Mouse (Mus musculus): ENCODE data around the gene Exoc3l2.
A peak's percentile ranks its signal among the peaks of the same experiment; 100 is the strongest.

Exoc3l2 gene

DNA sequence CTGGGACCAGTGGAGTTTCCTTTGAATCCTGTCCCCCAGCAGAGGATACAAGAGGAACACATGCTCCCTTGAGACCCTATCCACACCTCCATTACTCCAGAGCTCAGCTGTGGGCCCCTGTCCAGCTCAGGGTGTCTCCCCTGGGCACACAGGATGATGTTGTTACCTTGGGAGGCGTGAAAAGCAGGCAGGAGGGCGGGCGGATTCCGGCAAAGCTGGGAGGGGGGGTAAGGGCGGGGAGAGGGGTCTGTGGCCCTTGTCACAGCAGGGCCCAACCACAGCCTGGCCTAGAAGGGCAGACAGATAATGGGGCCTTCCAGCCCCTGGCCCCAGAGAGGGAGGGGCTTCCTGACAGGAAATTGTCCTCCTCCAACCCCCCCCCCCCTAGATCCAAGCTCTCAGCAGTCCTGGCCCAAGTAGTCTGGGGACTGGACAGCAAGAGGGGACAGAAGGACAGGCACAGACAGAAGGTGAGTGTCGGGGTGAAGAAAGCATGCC lies at the start of gene Exoc3l2:
Exoc3l2 (plus strand) TSS at position 448 of the 498 bp plus-strand sequence.
- DNase-seq (ENCODE audit: low read depth, low spot score) = no peak

DNA sequence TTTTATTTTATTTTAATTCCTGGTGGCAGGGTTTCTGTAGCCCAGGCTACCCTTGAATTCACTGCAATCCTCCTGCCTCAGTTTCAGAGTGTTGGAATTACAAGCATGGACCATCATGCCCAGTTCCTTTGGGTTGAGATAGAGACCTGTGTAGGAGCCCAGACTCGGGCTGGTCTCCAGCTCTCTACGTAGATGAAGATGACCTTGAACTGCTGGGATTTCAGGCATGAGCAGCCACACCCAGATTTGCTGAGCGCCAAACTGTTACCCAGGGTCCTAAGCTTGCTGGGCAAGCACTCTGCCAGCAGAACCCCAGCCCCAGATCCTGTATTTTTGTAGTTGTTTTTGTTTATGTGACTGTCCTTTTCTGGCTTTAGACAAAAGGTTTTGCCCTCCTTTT lies 49.6 kb upstream of the Exoc3l2 start:
- DNase-seq (ENCODE audit: low read depth, low spot score) = no peak

DNA sequence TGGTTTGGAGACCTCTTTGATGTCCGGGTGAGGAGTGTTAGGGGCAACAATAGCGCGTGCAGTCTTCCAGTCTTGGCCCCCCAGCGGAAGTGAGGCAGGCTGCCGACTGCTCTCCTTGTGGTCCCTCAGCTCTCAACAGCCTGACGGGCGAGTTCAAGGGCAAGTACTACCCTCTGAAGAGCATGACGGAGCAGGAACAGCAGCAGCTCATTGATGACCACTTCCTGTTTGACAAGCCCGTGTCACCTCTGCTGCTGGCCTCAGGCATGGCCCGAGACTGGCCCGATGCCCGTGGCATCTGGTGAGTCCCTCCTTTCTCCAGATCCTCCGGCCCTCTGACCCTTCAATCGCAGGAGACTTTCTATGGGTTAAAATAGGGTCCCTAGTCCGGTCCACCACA lies 46.5 kb upstream of the Exoc3l2 start:
- no peak for DNase-seq (ENCODE audit: low read depth, low spot score)

DNA sequence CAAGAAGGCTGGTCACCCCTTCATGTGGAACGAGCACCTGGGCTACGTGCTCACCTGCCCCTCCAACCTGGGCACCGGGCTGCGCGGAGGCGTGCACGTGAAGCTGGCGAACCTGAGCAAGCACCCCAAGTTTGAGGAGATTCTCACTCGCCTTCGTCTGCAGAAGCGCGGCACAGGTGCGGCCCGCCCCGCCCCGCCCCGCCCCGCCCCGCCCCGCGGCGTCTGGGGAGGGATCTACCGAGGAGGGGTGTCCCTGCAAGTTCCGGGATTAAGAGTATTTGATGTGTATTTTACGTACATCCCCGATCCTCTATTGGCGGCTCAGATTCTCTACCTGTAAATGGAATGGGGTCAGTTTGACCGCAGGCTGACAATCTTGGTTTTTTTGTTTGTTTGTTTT lies 43.0 kb upstream of the Exoc3l2 start:
- DNase-seq (ENCODE audit: low read depth, low spot score) = no peak

DNA sequence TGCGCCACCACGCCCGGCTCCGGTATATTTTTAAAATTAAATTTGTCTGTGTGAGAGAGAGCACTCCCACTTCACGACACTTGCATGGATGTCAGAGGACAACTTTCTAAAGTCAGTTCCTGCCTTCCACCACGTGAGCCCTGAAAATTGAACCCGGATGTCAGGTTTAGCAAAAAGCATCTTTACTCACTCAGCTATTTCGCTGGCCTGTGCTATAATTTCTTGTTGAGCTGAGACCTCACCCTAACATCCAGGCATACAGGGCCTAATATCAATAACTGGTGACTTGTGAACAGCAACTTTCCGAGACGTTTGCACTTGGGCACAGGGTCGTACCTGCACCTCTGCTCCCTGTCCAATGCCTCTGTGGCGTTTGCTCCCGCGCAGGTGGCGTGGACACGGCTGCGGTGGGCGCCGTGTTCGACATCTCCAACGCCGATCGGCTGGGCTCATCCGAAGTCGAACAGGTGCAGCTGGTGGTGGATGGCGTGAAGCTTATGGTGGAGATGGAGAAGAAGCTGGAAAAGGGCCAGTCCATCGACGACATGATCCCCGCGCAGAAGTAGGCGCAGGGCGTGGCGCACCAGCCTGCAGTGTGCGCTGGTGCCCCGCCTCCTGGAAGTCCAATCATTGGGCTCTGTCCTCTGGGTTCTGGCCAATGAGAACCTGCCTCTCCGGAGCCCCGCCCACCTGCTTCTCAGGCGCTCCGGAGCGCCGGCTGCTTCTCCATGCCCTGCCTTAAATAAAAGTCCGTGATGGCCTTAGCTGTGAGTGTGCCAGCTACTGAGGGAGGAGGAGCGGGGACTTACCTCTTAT lies 42.1 kb upstream of the Exoc3l2 start:
- peak; percentile 96 for DNase-seq (ENCODE audit: low read depth, low spot score)

DNA sequence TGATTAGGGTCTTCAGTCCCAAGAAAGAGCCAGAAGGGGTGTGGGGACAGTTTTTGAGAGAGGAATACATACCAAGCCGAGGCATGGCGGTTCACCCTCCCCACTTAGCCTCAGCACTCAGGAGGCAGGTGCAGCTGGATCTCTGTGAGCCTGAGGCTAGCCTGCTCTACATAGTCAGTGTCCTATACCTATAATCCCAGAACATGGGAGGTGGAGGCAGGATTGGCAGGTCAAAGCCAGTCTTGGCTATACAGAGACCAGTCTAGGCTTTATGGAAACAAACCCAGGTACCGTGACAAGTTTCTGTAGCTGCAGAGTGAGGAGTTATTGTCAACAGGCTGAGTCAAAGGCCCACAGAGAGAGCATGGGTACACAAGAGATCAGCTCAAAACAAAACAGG lies 40.0 kb upstream of the Exoc3l2 start:
- DNase-seq (ENCODE audit: low read depth, low spot score) = no peak

DNA sequence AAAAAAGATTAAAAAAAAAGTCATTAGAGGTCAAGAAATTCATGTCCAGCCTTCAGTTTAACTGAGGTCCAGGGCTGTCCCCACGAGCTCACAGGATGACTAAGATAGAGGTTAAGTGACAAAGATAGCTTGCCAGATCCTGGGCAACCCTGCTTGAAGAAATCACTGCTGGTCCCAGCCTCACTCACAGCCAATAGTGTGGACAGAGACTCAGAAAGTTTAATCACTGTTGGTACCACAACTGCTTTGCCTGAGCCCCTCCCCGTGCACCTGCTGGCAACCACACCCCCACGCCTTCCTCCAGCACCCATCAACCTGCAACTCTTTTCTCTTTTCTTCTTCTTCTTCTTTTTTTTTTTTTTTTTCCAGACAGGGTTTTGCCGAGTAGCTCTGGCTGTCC lies 39.1 kb upstream of the Exoc3l2 start:
- no peak for DNase-seq (ENCODE audit: low read depth, low spot score)

DNA sequence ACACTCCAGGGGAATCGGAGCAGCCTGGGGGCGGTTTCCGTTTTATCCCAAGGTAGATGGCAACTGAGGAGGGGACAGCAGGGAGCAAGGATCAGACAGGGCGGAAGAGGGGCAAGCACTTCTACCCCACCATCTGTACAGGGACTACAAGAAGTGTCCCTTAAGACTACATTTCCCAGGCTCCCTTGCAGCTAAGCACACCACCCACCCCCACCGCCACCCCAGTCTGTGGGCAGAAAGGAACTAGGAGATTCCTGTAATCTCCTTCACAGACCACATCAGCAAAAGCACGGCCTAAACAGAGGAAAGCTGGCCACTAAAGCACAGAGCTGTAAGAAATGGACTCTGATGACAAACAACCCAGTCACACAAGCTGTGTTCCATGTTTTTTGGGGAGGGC lies 36.8 kb upstream of the Exoc3l2 start:
- DNase-seq (ENCODE audit: low read depth, low spot score) = peak; percentile 62

DNA sequence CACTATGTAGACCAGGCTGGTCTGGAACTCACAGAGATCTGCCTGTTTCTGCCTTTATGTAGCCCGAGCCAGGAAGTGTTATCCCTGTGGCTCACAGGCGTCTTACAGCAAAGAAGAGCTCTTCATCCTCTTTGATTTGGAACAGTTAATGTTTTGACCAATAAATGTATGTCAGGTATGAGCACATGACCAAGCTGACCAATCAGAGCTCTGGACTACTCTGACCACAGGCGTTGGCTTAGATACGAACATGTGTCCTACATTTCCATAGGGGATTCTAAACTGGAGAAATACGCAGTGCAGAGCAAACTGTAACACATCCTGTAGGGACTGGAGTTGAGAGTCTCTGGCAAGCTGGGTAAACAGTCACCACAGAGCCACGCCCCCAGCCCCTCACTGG lies 36.2 kb upstream of the Exoc3l2 start:
- peak; percentile 70 for DNase-seq (ENCODE audit: low read depth, low spot score)

DNA sequence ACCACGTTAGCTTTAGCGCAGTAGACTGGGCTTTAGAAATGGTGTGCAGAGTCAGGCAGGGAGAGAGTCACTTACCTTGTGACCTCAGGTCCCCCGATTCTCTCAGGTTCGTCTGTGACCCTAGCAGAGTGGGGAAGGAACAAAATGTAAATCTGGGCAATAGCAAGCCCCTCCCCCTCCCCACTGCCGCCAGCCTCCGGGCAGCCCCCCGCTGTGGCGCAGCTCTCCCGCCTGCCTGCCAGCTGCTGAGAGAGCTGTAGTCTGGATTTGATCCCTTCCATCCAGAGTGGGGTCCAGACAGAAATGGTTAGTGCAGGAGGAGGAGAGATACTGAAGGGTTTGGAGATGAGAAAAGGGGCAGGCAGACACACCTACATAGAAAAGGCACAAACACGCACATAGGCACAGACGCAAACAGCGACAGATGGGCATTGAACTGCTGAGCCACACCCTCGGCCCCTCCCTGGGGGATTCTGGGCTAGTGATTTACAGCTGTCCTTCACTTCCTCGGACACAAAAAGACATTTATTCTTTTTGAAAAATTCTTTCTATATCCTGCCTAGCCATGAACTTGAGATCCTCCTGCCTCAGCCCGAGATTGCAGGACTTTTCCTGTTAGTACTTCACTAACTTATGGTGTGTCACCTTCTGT lies 35.0 kb upstream of the Exoc3l2 start:
- DNase-seq (ENCODE audit: low read depth, low spot score) = no peak

DNA sequence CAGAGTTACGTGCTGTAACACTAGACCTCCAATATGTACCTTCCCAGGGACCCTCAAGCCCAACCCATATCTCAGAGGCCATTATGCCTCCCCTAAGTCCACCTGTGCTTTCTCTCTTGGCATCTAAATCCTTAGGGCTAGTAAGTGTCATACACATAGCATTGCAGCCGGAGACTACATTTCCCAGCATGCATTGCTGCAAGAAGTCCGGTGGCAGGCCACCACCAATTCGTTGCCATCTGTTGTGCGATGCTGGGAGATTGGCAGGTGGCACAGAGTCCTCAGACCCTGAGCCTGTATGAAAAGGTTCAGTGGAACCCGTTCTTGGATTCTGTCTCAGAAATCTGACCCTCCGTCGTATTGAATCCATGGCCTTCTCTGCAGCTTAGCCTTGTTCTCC lies 33.4 kb upstream of the Exoc3l2 start:
- DNase-seq (ENCODE audit: low read depth, low spot score) = peak; percentile 65

DNA sequence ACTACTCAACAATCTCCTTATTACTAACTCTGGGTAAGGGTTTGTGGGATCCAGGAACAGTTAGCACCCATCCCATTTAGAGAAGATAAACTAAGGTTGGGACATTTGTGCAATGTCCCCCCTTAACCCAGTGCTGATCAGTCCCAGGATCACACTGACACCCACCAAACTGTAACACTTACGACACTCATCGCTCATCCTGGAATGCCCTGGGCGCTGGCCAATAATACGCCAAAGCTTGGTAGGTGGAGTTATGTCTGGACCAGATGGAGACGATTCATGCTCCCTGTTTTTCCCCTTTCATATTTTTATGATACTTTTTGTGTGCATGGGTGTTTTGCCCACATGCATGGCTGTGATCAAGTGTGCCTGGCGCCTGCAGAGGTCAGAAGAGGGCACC lies 32.7 kb upstream of the Exoc3l2 start:
- DNase-seq (ENCODE audit: low read depth, low spot score) = no peak

DNA sequence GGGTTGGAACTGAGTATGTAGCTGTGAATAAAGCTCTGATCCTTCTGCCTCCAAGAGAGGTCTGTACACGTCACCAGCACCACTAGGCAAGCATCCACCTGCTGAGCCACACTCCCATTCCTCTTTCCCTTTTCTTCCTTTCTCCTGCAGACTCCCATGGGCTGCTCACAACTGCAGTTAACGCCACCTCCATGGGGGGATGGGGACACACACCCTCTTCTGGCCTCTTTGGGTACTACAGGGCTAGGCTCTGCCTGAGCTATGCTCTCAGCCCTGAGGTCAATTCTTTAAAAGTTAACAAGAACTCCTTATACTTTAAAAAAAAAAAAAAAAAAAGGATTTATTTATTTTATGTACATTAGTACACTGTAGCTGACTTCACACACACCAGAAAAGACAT lies 30.7 kb upstream of the Exoc3l2 start:
- DNase-seq (ENCODE audit: low read depth, low spot score) = no peak

DNA sequence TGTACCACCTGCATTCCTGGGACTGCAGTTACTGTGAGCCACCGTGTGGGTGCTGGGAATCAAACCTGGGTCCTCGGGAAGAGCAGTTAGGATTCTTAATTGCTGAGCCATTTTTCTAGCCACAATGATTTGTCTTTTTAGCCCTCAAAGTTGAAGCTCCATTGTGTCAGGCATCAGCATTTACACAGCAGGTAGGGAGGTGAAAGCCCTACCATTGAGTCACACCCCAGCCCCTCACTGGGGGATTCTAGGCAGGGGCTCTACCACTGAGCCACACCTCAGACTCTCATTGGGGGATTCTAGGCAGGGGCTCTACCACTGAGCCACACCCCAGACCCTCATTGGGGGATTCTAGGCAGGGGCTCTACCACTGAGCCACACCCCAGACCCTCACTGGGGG lies 26.9 kb upstream of the Exoc3l2 start:
- no peak for DNase-seq (ENCODE audit: low read depth, low spot score)

DNA sequence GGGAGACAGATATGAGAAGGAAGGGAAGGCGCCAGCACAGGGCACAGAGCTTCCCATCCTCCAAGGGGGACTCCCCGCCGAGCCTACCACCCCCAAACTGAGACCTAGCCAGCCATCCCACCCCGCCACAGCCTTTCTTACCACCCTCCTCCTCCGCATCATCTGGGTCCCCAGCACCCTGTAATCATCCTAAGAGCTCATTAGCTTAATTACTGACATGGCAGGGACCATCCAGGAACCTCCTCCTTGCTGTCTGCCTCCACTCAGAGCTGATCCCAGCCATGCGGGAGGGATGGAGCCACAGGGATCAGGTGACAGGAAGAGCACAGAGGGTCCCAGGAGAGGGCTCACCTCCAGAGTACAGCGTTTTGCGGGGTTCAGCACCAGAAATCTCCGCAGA lies 26.1 kb upstream of the Exoc3l2 start:
- DNase-seq (ENCODE audit: low read depth, low spot score) = peak; percentile 76

DNA sequence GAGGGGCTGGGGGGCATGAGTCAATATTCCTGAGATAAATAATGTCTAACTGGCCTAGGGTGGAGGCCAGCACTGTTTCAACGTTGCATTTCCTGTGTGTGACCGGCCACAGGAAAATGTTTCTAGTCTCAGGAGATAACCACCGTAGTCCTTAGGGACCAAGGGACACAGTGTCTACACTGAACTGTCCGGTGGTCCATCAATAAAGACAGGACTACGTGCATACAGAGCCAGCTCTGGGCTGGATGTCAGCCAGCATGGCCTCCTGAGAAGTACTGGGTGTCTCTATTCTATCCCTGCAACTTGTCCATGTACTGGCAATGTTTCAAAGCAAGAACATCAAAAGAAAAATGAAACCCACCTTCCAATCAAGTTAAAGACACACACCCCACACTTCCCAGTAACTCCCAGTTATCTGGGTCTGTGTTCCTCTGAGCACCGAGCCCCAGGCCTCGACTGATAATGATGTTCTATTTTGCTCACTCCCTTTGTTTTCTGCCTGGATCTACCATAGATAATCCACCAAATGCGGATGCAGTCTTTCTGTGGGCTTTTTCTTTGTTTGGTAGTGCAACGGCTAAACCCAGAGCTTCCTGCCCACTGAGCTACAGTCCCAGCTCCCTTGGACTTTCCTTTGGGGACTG lies 21.6 kb upstream of the Exoc3l2 start:
- no peak for DNase-seq (ENCODE audit: low read depth, low spot score)

DNA sequence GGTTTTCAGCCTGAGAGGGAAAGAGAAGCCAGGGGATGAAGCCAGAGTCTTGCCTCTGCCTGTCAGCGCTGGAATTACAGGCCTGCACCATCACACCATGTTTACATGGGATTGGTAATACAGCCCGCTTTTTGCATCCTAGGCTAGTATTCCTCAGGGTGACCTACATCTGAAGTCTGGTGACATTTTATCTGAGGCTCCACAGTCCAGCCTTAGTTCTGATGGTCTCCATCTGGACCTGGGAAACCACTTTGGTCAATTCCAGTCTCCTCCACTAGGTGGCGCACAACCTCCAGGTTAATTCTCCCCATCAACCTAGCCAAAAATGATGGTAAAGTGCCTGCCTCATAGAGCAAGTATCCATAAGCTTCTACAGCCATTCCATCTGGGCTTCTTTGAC lies 19.8 kb upstream of the Exoc3l2 start:
- DNase-seq (ENCODE audit: low read depth, low spot score) = peak; percentile 90

DNA sequence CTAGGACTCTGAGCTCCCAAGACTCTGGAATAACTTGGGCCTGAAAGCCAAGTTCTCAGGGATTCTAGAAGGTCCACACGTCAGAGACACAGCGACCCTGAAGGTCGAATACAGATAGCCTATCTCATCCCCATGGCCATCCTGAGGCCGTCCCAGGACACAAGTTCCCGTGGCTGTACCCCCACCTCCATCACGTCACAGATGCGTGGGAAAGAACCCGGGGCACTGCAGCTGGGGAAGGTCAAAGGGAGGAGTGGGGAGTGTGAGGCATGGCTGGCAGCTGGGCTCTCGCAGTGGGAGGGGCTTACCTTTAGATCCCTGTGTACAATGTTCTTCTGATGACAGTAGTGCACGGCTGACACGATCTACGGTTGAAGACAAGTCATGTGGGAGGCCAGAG lies 18.3 kb upstream of the Exoc3l2 start:
- DNase-seq (ENCODE audit: low read depth, low spot score) = no peak

DNA sequence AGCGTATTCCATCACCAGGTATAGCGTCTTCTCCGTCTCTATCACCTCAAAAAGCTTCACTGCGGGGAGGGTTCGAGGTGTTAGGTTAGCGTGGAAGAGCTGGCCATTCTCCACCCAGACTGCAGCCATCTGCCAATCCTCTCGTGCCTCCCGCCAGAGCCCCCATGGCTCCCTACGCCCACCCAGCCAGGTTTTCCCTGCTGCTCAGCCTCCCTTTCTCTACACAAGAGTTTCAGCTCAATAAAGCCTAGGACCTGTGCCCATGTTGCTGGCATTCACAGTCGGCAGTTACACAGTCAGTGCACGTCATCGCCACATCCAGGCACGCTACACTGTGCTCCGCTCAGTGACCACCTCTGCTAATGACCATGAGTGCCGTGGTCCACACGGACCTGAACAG lies 15.4 kb upstream of the Exoc3l2 start:
- peak; percentile 66 for DNase-seq (ENCODE audit: low read depth, low spot score)

DNA sequence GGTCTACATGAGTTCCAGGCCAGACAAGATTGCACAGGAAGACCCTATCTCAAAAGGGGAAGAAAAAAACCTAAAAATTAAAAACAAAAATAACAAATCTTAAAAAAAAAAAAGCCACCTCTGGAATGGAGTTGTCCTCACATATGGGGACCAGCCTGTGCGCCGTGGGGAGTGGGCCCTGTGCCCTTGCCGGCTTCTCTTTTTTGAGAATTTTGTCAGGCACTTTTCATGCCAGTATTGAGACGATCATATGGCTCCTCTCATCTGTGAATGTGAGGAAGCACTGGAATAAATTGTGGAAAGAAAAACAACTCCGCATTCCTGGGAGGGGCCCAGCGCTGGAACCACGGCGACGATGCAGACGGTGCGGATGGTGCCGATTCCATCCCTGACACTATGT lies 14.0 kb upstream of the Exoc3l2 start:
- no peak for DNase-seq (ENCODE audit: low read depth, low spot score)

DNA sequence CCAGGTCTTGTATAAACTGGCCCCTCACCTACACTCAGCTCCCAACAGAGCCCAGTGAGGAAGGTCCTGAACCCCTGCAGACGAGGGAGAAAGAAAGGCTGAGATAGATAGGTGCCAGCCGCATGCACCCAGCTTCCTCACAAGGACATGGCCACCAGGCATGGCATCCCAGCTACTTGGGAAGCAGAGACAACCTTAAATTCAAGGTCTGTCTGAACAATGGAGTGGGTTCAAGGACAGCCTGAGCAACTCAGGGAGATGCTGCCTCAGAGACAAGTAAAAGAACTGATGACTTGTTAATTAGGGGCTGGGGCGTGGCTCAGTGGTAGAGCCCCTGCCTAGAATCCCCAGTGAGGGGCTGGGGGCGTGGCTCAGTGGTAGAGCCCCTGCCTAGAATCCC lies 7.9 kb upstream of the Exoc3l2 start:
- no peak for DNase-seq (ENCODE audit: low read depth, low spot score)

DNA sequence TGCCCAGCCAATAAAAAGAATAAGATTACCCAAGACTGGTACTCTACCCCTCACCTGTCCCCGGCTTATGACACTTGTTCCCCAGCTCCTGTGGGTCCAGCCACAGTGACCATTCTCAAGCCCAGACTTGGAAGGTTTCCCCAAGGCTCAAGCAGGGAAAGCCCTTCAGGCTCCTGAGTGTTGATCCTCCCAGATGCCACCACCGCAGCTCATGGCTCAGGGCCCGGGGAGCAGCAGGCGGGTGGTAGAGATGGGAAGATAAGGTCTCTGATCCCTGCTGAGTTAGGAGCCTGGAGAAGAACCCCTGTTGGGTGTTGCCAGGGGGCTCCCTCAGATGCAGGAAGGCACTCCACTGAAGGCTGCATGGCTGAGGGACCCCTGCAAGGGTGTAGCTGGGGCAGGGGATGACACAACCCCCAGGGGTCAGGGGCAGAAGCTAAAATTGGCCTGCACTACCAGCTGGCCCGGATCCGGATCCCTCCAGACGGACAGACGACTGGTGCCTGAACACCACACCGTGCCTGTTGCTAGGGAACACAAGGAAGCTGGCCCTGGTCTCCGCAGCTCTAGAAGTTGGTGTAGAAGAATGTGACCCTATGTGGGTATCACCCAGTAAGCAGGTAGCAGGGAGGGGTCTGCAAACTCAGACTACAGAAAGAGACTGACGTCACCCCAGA lies 7.2 kb upstream of the Exoc3l2 start:
- no peak for DNase-seq (ENCODE audit: low read depth, low spot score)

All from brain, adult 2 months (tissue).